Mouse (Mus musculus): ENCODE results near the gene Kcnj6. TPM values are rescaled to one million over a fixed set of nuclear protein-coding genes. Genes with fewer than 3 reads are reported as not detected.

The Kcnj6 gene
- total and polyA plus RNA-seq, 2 experiments from 2014 or later = 1.5 to 8.7 TPM

- DNase-seq (peak; percentile 82), ATAC-seq (peak; percentile 41)
- peak overlapping the region; percentile 93 for H3K27ac ChIP-seq (ENCODE audit: low read depth, low read length)
- H3K36me3 ChIP-seq (ENCODE audit: insufficient read depth) = no peaks in the 10 kb centered on the region
- H3K4me3 ChIP-seq (ENCODE audit: low read depth, low read length) = peak overlapping the region; percentile 61
- H3K4me1 ChIP-seq (ENCODE audit: insufficient read depth) = peaks cover under 1% of the 10 kb centered on the region; the same call in 1 of the 2 replicates
- peak overlapping the region; percentile 85 for H3K4me2 ChIP-seq (ENCODE audit: low read depth)
- WGBS = 4% methylated on average over 18 of the region's 18 CpGs
- H3K9me3 ChIP-seq (ENCODE audit: low read length) = no peaks in the 10 kb centered on the region
- TF ChIP-seq CTCF (IDR thresholded peaks at IDR 0.05; ENCODE audit: low read depth) = no peak
- H3K27me3 ChIP-seq (ENCODE audit: insufficient read depth, low read length) = no peaks in the 10 kb centered on the region
- peak overlapping the region; percentile 65 for H3K9ac ChIP-seq
Observed at GRCm38 (mm10) chr16:94724747-94725211, 272.7 kb downstream of the Kcnj6 start.

GRCm38 (mm10) chr16:94724061-94724596 lies 273.4 kb downstream of the Kcnj6 start:
- Histone ChIP-seq H3K4me3 (ENCODE audit: low read depth, low read length) (peak overlapping the region; percentile 61), H3K36me3 (ENCODE audit: insufficient read depth) (no peaks in the 10 kb centered on the region), H3K4me2 (ENCODE audit: low read depth) (peak overlapping the region; percentile 85), H3K9me3 (ENCODE audit: low read length) (no peaks in the 10 kb centered on the region), H3K27me3 (ENCODE audit: insufficient read depth, low read length) (no peaks in the 10 kb centered on the region), H3K4me1 (ENCODE audit: insufficient read depth) (peaks cover 6% of the 10 kb centered on the region; the same call in 1 of the 2 replicates), H3K27ac (ENCODE audit: low read depth, low read length) (peak overlapping the region; percentile 93), H3K9ac (peak overlapping the region; percentile 65)
- ATAC-seq (peak; percentile 97), DNase-seq (peak; percentile 96)
- TF ChIP-seq CTCF (IDR thresholded peaks at IDR 0.05; ENCODE audit: low read depth) = peak; percentile 52
- under 1% methylated on average over 23 of the region's 23 CpGs for WGBS

- H3K4me1 ChIP-seq (ENCODE audit: insufficient read depth) = peaks cover 13% of the 10 kb centered on the region
- H3K4me3 ChIP-seq (ENCODE audit: low read depth, low read length) = no peak overlapping the region
- ATAC-seq (no peak), DNase-seq (no peak)
- H3K27me3 ChIP-seq (ENCODE audit: insufficient read depth, low read length) = no peaks in the 10 kb centered on the region
- H3K36me3 ChIP-seq (ENCODE audit: insufficient read depth) = no peaks in the 10 kb centered on the region
- no peaks in the 10 kb centered on the region for H3K9me3 ChIP-seq (ENCODE audit: low read length)
- no peak overlapping the region for H3K27ac ChIP-seq (ENCODE audit: low read depth, low read length)
- H3K9ac ChIP-seq = no peak overlapping the region
- TF ChIP-seq CTCF (IDR thresholded peaks at IDR 0.05; ENCODE audit: low read depth) = no peak
- 86% methylated on average over 12 of the region's 12 CpGs for WGBS
- no peak overlapping the region for H3K4me2 ChIP-seq (ENCODE audit: low read depth)
Observed at GRCm38 (mm10) chr16:94722936-94723335, 274.6 kb downstream of the Kcnj6 start.

DNA sequence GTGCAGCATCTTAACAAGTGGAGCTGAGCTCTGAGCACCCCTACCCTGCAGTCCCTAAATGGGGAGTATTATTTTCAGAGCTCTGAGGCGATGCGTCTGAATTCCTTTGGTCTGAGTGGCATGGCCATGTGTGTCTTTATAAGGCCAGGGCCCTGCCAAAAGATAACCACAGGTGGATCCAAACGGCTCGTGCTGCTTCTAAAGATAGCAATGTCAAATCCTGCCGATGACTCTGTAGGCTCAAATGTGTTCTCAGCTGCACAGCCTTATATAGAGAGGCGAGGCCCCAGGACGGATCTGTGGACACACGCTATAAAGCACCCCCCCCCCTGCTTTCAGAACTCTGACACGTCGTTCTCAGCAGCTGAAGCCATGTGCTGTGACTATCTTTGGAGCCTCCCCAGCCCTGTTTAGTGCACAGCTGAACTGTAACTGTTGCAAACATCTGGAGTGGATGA lies 275.9 kb downstream of the Kcnj6 start:
- H3K9me3 ChIP-seq (ENCODE audit: low read length) = no peaks in the 10 kb centered on the region
- no peak for DNase-seq
- ATAC-seq = no peak
- no peak for TF ChIP-seq CTCF (IDR thresholded peaks at IDR 0.05; ENCODE audit: low read depth)
- WGBS = 80% methylated on average over 10 of the region's 10 CpGs
- no peak overlapping the region for H3K4me3 ChIP-seq (ENCODE audit: low read depth, low read length)
- peaks cover 13% of the 10 kb centered on the region for H3K4me1 ChIP-seq (ENCODE audit: insufficient read depth)
- H3K27ac ChIP-seq (ENCODE audit: low read depth, low read length) = no peak overlapping the region
- no peaks in the 10 kb centered on the region for H3K36me3 ChIP-seq (ENCODE audit: insufficient read depth)
- no peak overlapping the region for H3K9ac ChIP-seq
- no peak overlapping the region for H3K4me2 ChIP-seq (ENCODE audit: low read depth)
- no peaks in the 10 kb centered on the region for H3K27me3 ChIP-seq (ENCODE audit: insufficient read depth, low read length)

- TF ChIP-seq CTCF (IDR thresholded peaks at IDR 0.05; ENCODE audit: low read depth) = no peak
- no peaks in the 10 kb centered on the region for H3K36me3 ChIP-seq (ENCODE audit: insufficient read depth)
- H3K9ac ChIP-seq = no peak overlapping the region
- peaks cover 13% of the 10 kb centered on the region for H3K4me1 ChIP-seq (ENCODE audit: insufficient read depth)
- DNase-seq (no peak), ATAC-seq (no peak)
- H3K4me3 ChIP-seq (ENCODE audit: low read depth, low read length) = no peak overlapping the region
- no peaks in the 10 kb centered on the region for H3K9me3 ChIP-seq (ENCODE audit: low read length)
- 69% methylated on average over 7 of the region's 7 CpGs for WGBS
- no peak overlapping the region for H3K27ac ChIP-seq (ENCODE audit: low read depth, low read length)
- H3K27me3 ChIP-seq (ENCODE audit: insufficient read depth, low read length) = no peaks in the 10 kb centered on the region
- no peak overlapping the region for H3K4me2 ChIP-seq (ENCODE audit: low read depth)
Observed at GRCm38 (mm10) chr16:94720476-94721153, 276.9 kb downstream of the Kcnj6 start.

- Histone ChIP-seq H3K4me3 (ENCODE audit: low read depth, low read length) (no peak overlapping the region), H3K9ac (no peak overlapping the region), H3K9me3 (ENCODE audit: low read length) (no peaks in the 10 kb centered on the region), H3K4me1 (ENCODE audit: insufficient read depth) (peaks cover 13% of the 10 kb centered on the region), H3K4me2 (ENCODE audit: low read depth) (0 out of 2 replicates have a peak overlapping the region, but pooled peaks have one; percentile 26), H3K27ac (ENCODE audit: low read depth, low read length) (peak overlapping the region; percentile 57; the same call in 1 of the 2 replicates), H3K27me3 (ENCODE audit: insufficient read depth, low read length) (no peaks in the 10 kb centered on the region), H3K36me3 (ENCODE audit: insufficient read depth) (no peaks in the 10 kb centered on the region)
- 72% methylated on average over 4 of the region's 4 CpGs for WGBS
- ATAC-seq = no peak
- TF ChIP-seq CTCF (IDR thresholded peaks at IDR 0.05; ENCODE audit: low read depth) = no peak
- DNase-seq = no peak
Observed at GRCm38 (mm10) chr16:94719488-94719887, 278.0 kb downstream of the Kcnj6 start.

DNA sequence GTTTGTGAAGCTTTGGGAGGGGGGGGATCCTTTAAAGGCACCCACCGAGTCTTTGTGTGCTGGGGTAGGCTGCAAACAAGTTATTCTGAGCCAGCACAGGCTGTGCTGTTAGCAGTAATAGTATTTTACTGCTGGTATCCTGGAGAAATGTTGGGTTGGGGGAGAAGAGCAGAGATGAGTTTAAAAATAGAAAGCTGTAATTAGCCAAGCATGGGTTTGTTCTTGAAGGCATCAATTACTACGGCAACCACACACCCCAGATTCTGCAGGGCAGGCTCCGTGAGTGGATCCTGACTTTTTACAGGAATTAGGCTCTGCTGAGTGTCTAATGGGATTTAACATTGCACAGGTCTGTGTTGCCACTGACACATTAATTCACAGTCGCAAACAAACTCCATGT lies 278.6 kb downstream of the Kcnj6 start:
- Histone ChIP-seq H3K27ac (ENCODE audit: low read depth, low read length) (peak overlapping the region; percentile 85), H3K27me3 (ENCODE audit: insufficient read depth, low read length) (no peaks in the 10 kb centered on the region), H3K9ac (0 out of 2 replicates have a peak overlapping the region, but pooled peaks have one; percentile 28), H3K4me1 (ENCODE audit: insufficient read depth) (peaks cover 13% of the 10 kb centered on the region), H3K9me3 (ENCODE audit: low read length) (no peaks in the 10 kb centered on the region), H3K36me3 (ENCODE audit: insufficient read depth) (no peaks in the 10 kb centered on the region), H3K4me3 (ENCODE audit: low read depth, low read length) (no peak overlapping the region), H3K4me2 (ENCODE audit: low read depth) (peak overlapping the region; percentile 26; the same call in 1 of the 2 replicates)
- TF ChIP-seq CTCF (IDR thresholded peaks at IDR 0.05; ENCODE audit: low read depth) = no peak
- peak; percentile 77 for ATAC-seq
- peak; percentile 53 for DNase-seq
- WGBS = 39% methylated on average over 4 of the region's 4 CpGs

All from forebrain, postnatal 0 days (tissue).